Mouse (Mus musculus): ENCODE results near the gene Hist1h2ad.
"Not testable (repeated sequence)": the region's sequence is repeated elsewhere in the genome, so short reads cannot be mapped to it uniquely, and the experiment has no call there.

Hist1h2ad gene

DNA sequence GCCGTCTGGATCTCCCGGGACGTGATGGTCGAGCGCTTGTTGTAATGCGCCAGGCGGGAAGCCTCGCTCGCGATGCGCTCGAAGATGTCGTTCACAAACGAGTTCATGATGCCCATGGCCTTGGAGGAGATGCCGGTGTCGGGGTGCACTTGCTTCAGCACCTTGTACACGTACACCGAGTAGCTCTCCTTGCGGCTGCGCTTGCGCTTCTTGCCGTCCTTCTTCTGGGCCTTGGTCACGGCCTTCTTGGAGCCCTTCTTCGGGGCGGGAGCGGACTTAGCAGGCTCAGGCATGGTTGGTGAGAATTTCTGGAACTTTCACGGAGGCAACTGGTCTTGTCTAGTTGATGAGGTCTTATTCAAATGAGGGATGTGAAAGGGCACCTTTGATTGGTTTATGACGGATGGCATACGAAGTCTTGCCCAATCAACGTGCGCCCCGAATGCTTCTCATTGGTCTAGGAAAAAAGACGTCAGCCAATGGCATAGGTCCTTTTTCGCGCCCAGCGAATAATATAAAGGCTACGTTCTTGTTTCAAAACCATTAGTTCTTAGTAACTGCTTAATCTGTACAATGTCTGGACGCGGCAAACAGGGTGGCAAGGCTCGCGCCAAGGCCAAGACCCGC, at the start of gene Hist1h2ad, which contains the start of gene Hist1h2bf:
Hist1h2ad (plus strand) TSS at position 484 of the 627 bp plus-strand sequence.
Hist1h2bf (minus strand) TSS at position 299 of the 627 bp plus-strand sequence.
- peak; percentile 75 for DNase-seq (ENCODE audit: low spot score)

DNA sequence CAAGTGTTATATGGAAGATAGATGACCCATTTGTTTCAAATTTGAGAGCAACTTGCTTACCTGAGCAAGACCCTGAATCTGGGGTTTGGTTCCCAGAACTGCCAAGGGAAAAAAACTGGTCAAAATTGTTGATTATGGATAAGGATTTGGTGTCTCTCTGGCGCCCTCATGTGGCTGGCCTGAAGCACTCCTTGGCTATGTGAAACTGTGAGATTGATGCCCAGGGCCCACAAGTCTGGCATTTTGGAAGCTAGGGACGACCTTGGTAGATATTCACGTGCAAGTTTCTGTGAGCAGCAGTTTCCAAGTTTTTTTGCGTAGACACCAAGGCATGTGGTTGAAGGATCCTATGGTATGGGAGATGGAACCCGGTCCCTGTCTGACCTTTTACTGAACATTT, 49.5 kb upstream of the Hist1h2ad start:
- peak; percentile 81 for DNase-seq (ENCODE audit: low spot score)

DNA sequence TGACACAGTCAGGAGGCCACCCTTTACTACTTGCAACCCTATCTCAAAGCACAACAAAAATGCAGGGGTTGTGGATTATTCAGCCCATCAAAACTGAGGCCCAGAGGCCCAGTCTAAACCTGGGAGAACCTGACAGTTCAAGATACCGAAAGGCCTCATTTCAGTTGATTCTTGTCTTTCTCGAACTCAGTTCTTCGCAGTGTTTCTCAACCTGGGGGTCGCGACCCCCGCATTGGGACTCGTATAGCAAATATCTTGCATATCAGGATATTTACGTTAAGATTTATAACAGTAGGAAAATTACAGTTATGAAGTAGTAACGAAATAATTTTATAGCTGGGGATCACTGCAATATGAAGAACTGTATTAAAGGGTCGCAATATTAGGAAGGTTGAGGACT, 48.3 kb upstream of the Hist1h2ad start:
- peak; percentile 15 for DNase-seq (ENCODE audit: low spot score)

DNA sequence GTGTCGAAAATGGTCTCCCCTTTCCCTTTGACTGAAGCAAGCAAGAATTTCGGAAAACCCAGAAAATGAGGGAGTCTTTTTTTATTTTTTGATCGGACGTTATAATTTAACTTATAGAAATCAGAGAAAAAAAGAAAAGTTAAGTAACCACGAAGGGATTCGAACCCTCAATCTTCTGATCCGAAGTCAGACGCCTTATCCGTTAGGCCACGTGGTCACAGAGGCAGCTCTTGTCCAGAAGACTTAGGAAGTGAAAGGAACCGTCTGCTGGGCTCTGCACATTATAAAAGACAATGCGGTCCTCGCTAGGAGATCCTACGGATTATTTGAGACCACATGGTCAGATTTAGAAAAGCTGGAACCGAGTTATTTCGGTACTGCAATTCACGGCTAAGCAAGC, 47.9 kb upstream of the Hist1h2ad start:
- DNase-seq (ENCODE audit: low spot score) = peak; percentile 85

DNA sequence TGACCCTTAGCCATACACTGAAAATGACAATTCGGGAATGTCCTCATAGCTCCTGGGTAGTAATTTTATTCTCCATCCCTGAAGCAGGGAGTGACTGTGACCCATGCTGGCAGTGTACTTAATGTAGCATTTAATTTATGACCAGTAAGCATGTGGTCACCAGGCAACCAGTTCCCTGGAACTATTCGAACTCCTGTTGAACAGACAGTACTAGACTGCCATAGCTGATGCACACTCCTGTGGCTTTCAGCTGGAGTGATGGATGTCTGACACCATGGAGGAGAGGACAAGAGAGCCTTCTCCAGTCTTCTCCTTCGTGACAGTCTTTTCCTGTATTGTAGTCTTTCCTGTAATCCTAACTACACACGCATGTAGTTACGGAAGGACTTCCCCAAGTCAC, 45.2 kb upstream of the Hist1h2ad start:
- no peak for DNase-seq (ENCODE audit: low spot score)

DNA sequence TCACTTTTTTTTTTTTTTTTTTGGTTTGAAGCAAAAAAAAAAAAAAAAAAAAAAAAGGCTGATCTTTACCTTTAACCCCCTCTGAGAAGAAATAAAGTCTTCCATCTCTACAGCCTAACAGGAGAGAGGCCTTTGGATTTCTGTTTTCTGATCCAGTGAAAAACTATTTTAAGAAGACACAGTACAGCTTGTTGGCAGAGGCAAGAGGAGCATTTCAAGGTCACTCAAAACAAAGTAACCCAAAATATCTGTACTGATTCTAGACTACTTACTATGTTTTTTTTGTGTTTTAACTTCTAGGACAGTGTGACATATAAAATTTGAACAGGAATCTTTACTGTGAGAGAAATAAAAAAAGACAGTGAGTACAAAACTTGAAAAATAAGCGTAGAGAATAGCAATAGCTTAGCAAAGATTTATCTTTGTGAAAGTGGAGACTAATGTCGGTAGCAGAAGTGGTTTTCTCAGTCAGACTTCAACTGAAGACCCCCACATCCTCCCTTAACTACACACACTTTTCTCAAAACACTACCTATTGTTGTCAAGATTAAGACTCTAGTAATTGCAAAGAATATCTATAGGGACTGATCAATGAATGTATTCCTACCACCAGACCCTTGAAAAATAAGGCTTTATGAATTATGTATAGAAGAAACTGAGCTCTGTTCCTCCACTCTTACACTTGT, 44.6 kb upstream of the Hist1h2ad start:
- no peak for DNase-seq (ENCODE audit: low spot score)

DNA sequence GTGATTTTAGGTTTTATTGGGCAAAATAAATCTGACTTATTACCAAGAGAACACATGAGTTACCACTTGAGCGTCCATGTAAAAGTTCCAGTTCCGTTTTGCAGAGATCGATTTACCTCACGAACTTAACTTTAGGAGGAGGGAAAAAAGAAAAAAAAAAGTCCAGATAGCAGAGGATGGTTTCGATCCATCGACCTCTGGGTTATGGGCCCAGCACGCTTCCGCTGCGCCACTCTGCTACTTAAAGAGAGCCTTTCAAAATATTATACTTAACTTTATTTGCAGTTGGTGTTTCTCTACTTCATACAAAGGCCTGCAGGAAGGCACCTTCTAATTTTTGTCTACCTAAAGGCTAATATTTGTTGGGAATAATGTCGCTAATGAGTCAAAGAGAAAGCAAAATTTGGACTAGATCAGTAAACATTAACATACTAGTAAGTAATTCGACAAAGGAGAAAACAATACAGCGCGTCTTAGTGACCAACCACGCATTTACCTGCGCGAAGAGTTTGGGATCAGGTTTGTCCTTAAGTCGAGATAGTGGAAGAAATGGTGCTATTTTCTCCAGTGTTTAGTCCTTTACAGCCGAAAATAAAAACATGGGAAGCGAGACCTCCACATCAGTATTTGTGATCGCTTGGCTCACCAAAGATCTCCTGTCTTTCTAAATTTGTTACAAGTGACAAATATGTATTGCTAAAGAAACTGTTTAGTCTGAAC, 43.8 kb upstream of the Hist1h2ad start:
- peak; percentile 44 for DNase-seq (ENCODE audit: low spot score)

DNA sequence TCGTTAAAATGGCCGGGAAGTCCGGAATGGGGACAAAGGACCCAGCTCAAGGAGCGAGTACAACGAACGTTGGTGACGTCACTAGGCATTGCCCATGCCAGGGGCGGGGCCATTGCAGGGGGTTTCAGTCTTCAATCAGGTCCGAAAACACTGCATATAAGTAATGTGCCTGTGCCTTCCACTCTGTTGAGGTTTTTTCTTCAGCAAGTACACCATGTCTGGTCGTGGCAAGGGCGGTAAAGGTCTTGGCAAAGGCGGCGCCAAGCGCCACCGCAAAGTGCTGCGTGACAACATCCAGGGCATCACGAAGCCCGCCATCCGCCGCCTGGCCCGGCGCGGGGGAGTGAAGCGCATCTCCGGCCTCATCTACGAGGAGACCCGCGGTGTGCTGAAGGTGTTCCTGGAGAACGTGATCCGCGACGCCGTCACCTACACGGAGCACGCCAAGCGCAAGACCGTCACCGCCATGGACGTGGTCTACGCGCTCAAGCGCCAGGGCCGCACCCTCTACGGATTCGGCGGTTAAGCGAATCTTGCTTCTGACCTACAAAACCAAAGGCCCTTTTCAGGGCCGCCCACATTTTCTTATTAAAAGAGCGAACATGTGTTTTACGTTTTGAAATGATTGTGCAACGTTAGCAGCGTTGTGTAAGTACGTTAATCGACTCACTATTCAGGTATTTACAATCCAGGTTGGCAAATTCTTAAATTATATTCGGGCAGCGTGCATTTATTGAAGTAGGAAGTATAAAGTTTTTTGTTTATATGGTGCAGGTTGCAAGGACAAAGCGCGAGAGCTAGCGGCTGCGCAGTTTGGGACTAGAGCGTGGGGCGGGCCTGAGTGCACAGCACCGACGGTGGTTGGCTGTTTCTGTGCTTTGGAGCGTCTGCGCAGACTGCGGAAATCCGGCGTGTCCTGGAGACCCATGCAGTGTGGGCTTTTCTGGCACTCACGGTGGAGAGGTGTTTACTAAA, 43.0 kb upstream of the Hist1h2ad start, which contains the start of gene Hist1h4h:
Hist1h4h (plus strand) TSS at position 150 of the 975 bp plus-strand sequence.
- peak; percentile 93 for DNase-seq (ENCODE audit: low spot score)

DNA sequence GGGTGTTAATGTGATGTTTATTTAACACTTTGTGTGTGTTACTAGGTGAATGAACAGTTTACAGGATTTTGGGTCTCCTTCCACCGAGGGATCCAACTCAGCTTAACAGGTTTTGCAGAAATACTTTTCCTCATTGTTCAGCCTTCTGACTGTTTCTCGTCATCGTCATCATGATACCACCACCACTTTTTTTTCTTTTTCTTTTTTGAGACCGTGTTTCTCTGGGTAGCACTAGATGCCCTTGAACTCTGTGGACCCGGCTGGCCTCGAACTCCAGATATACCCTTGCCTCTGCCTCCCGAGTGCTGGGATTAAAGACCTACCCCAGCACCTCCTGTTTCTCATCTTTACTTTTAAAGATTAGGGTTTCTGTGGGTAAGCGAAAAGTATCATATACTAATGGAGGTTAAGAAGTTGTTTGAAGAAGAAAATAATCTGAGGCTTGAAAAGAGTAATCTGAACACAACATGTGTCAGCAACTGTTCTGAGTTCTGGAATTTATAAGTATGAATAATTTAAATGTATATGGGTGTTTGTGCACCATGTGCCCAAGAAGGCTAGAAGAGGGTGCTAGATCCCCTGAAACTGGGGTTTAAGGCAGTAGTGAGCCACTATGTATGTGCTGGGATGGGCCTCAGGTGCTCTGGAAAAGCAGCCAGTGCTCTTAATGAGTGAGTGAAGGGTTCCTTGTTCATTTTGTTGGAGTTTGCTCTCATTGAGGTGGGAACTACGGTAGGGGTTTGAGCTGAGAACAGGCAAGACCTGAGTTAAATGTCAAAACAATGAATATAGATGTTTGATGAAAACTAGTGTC, 41.7 kb upstream of the Hist1h2ad start:
- DNase-seq (ENCODE audit: low spot score) = no peak

DNA sequence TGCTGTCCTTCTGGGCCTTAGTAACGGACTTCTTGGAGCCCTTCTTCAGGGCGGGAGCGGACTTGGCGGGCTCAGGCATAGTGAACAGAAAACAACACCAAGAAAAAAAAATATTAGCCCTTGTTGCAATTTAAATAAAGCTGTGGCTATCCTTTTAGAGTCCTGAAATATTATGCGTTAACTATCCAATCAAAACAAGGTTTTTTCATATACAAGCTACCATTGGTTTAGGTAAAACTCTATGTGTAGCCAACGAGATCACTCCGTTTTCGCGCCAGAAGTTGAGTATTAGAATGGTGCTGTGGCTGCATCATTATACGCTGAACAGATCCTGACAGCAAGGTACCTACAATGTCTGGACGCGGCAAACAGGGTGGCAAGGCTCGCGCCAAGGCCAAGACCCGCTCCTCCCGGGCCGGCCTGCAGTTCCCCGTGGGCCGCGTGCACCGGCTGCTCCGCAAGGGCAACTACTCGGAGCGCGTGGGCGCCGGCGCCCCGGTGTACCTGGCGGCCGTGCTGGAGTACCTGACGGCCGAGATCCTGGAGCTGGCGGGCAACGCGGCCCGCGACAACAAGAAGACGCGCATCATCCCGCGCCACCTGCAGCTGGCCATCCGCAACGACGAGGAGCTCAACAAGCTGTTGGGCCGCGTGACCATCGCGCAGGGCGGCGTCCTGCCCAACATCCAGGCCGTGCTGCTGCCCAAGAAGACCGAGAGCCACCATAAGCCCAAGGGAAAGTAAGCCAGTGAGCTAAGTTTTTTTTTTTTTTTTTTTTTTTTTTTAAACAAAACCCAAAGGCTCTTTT, 40.4 kb upstream of the Hist1h2ad start, which contains the start of gene Hist1h2af:
Hist1h2af (plus strand) TSS at position 347 of the 808 bp plus-strand sequence.
- DNase-seq (ENCODE audit: low spot score) = peak; percentile 58

DNA sequence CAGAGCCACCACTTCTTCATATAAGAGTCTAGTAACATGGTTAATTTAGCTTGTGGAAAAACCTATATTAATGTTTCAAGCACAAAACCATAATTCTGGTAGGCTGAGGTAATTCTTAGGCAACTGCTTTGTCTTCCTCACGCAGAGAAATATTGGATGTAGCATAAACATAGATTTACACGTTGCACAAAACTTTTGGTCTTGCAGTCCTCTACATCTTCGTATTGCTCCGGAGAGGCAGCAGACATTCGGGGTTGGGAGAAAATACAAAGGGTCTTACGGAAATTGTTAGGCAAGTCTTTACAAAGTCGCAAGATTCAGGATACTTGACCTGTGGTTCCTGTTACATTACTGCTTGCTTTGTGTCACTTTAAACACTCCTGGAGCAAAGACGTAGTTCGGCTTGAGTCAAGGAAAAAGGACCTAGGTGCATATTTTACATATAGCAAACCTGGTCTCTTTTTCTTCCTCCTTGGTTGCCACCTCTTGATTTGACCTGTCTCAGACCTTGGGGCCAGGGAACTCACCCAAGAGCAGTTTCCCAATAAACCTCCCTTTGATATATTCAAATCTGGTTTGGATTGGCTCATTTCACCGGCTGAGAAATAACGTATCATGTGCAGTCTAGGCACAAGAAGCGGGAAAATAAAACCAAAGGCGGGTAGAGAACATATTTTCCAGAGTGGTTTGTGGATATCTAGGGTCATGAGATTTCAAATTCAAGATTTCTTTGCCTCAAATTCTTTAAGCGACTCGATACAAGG, 39.6 kb upstream of the Hist1h2ad start:
- no peak for DNase-seq (ENCODE audit: low spot score)

DNA sequence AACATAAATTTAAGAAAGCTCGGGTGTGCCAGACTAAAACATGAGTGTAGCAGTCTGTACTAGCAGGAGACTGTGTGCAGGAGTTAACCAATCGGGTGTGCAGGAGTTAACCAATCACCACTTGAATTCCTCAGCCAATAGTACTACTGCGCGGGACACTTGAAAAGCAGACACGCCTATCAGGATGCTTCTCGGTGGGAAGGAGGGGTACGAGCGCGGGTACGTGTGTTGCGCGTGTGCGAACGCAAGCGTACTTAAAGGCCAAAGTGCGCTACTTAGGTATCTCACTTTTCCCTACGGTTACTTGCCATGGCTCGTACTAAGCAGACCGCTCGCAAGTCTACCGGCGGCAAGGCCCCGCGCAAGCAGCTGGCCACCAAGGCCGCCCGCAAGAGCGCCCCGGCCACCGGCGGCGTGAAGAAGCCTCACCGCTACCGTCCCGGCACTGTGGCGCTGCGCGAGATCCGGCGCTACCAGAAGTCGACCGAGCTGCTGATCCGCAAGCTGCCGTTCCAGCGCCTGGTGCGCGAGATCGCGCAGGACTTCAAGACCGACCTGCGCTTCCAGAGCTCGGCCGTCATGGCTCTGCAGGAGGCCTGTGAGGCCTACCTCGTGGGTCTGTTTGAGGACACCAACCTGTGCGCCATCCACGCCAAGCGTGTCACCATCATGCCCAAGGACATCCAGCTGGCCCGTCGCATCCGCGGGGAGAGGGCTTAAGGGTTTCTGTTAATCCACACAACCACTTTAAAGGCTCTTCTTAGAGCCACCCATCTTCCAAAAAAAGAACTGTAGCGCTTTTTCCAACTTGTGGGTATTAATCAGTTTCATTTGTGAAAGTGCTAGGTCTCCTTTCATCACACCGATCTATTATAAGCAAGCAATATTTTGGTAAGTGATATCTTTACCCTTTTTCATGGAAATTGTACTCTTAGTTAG, 38.8 kb upstream of the Hist1h2ad start, which contains the start of gene Hist1h3g:
Hist1h3g (plus strand) TSS at position 286 of the 939 bp plus-strand sequence.
- DNase-seq (ENCODE audit: low spot score) = peak; percentile 73

DNA sequence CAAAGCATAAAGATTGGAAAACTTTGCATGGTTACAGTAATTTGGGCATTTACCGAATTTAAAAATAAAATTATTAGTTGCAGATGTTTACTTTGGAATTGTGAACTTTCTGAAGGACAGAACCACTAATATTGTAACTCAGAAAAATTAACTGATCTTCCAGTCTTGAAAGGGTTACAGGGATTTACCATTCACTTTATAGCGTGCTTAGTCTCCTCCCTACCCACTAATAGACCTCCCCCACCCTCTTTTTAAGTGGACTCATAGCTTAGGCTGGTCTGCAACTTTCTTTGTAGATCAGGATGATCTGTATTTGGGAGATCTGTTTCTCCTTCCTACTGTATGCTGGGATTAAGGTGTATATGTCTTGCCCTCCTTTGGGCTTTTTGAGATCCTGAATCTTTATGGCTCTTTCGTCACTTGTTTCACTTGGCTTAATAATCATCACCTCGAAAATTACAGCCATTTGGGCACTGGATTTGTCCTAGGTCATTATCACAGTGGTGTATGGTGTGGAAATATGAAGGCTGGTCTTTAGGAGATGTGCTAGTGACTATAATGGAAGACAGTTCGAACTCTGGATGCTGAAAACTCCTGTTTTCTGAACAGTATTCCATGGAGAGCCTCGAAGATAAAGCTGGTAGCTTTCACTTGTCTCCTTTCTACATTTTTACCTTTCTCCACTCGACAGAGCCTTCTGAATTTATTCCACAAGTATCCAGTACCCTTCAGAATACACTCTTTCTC, 37.9 kb upstream of the Hist1h2ad start:
- DNase-seq (ENCODE audit: low spot score) = no peak

DNA sequence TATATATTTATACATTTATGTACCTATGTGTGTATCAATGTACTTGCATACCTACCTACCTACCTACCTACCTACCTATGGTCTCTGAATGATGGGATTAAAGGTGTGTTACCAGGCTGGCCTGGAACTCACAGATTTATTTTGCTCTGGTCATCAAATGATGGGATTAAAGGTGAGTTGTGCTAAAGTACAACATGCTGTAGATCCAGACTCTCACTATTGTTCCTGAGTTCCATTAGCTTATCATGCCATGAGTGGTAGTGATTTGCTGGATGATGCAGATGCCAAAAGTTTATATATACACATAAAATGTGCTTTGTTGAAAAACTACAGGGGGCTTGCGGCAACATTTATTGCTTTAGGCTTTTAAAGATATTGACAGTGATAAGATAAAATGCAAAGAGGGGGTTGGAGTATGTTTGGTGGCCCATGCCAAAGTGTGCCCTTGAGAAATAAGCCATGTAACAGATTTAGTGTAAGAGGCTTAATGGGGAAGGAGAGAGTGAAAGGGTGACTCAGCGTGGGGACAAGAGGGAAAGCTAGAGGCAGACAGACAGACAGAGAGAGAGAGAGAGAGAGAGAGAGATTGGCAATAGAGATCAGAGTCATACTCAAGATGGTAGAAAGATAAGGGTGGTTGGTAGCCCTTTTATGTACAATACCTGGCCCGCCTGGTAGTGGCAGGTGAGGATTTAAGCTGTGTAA, 37.0 kb upstream of the Hist1h2ad start:
- DNase-seq (ENCODE audit: low spot score) = no peak

DNA sequence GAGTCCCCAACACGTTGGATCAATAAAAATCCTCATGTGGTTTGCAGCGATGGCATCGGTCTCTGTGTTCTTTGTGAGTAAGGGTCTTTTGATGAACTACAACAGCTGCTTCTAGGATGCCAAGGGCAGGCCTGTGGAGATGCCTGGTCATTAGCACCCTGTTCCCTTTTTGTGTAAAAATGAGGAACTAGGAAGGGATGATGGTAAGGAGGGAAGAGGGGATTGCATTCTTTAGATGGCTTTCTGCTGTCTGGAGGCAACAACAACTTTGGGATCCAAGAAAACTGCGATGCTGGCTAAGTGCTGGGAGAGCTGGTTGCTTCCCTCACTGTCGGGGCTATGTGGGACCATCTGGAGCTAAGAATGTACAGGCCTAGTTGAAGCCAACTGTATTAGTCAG, 35.9 kb upstream of the Hist1h2ad start:
- DNase-seq (ENCODE audit: low spot score) = no peak

DNA sequence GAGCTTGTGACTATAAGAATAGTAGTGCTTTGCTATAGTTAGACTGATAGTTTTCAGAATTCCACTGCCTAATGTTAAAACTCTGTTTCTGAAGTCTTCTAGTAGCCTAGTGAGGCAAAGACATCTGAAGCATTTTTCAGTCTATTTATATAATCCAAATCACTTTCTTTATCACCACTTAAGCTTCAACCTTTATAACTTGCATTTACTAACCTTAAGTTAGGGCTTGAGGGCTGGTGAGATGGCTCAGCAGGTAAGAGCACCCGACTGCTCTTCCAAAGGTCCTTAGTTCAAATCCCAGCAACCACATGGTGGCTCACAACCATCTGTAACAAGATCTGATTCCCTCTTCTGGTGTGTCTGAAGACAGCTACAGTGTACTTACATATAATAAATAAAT, 34.4 kb upstream of the Hist1h2ad start:
- DNase-seq (ENCODE audit: low spot score) = not testable (repeated sequence)
